Mouse (Mus musculus) heart, embryonic 13.5 days (tissue): ENCODE data around the gene AW209491. TPM values are rescaled to one million over a fixed set of nuclear protein-coding genes. Genes with fewer than 3 reads are reported as not detected.

Experiments used
- ATAC-seq: fragments of 200-750 bp; cut with Nextera tagmentation; 2 replicates; pipeline ENCODE4 v1.8.0; 2017; ENCODE audit warnings: moderate TSS enrichment; ENCODE audit not compliant: insufficient number of reproducible peaks, low FRiP score, low TSS enrichment; ENCODE audit errors: extremely low read depth
- H3K27ac ChIP-seq: fragments of 300-500 bp; sonication (generic); replicated peaks from 2 replicates; pipeline ENCODE4 v1.5.1; 2015; ENCODE audit warnings: moderate library complexity, mild to moderate bottlenecking, inconsistent platforms
- H3K27me3 ChIP-seq: fragments of 300-500 bp; sonication (generic); replicated peaks from 2 replicates; pipeline ENCODE4 v1.6.1; 2015; ENCODE audit warnings: mild to moderate bottlenecking, inconsistent platforms
- H3K36me3 ChIP-seq: fragments of 300-500 bp; sonication (generic); 2 replicates; pipeline ENCODE4 v1.6.1; 2015; ENCODE audit warnings: mild to moderate bottlenecking, inconsistent platforms
- H3K4me1 ChIP-seq: fragments of 300-500 bp; sonication (generic); 2 replicates; pipeline ENCODE4 v1.6.1; 2015; ENCODE audit warnings: inconsistent platforms
- H3K4me2 ChIP-seq: fragments of 300-500 bp; sonication (generic); 2 replicates; pipeline ENCODE4 v1.6.1; 2015; ENCODE audit warnings: inconsistent platforms, mild to moderate bottlenecking, moderate library complexity
- H3K4me3 ChIP-seq: fragments of 300-500 bp; sonication (generic); 2 replicates; pipeline ENCODE4 v1.5.1; 2015; ENCODE audit warnings: moderate library complexity, mild to moderate bottlenecking, inconsistent platforms
- H3K9ac ChIP-seq: fragments of 300-500 bp; sonication (generic); 2 replicates; pipeline ENCODE4 v1.6.1; 2015; ENCODE audit warnings: inconsistent platforms, mild to moderate bottlenecking, moderate library complexity
- H3K9me3 ChIP-seq: fragments of 300-500 bp; sonication (generic); 2 replicates; pipeline ENCODE4 v1.6.1; 2016; ENCODE audit warnings: inconsistent platforms
- WGBS: fragments of 180-500 bp; shearing (Covaris S2); methylation state at CpG from one replicate; pipeline ENCODE4 v1.1.7; 2015; ENCODE audit warnings: mixed read lengths; 5-methylcytosine and 5-hydroxymethylcytosine counted together
- polyA plus RNA-seq: library from polyadenylated mRNA; unstranded; fragments of >200 nt; fragmentation: Nextera tagmentation; extraction: Ambion mirVana; gene quantifications from 2 replicates; pipeline ENCODE4 v1.2.1, GENCODE M21; 2015

The AW209491 gene
- polyA plus RNA-seq, result 16.4 and 18.6 TPM in 2 replicates

GRCm38 (mm10) chr13:14629726-14630641, at the start of gene AW209491:
TSS of gene AW209491 (plus strand) at chr13:14630154.
- peaks cover 34% of the 10 kb centered on the region for H3K36me3 ChIP-seq
- peak within 1 kb of the TSS; percentile 73 for H3K4me3 ChIP-seq
- peaks cover 12% of the 10 kb centered on the region for H3K4me1 ChIP-seq
- no peaks in the 10 kb centered on the region for H3K27me3 ChIP-seq
- H3K9me3 ChIP-seq, result no peaks in the 10 kb centered on the region
- H3K9ac ChIP-seq, result peak within 1 kb of the TSS; percentile 89
- H3K4me2 ChIP-seq, result peak within 1 kb of the TSS; percentile 81
- 1% methylated on average over 29 of the region's 29 CpGs for WGBS
- H3K27ac ChIP-seq, result peak within 1 kb of the TSS; percentile 78
- peak; percentile 88 for ATAC-seq

GRCm38 (mm10) chr13:14580392-14580791, 49.6 kb upstream of the AW209491 start:
- H3K9me3 ChIP-seq, result peaks cover 3% of the 10 kb centered on the region; the same call in 1 of the 2 replicates
- ATAC-seq, result no peak
- no peak overlapping the region for H3K4me2 ChIP-seq
- 59% methylated on average over 3 of the region's 3 CpGs for WGBS
- no peaks in the 10 kb centered on the region for H3K27me3 ChIP-seq
- no peak overlapping the region for H3K9ac ChIP-seq
- H3K4me1 ChIP-seq, result no peaks in the 10 kb centered on the region
- no peak overlapping the region for H3K4me3 ChIP-seq
- no peaks in the 10 kb centered on the region for H3K36me3 ChIP-seq
- H3K27ac ChIP-seq, result no peak overlapping the region

- no peak overlapping the region for H3K4me3 ChIP-seq
- H3K36me3 ChIP-seq, result no peaks in the 10 kb centered on the region
- H3K4me1 ChIP-seq, result no peaks in the 10 kb centered on the region
- H3K9ac ChIP-seq, result no peak overlapping the region
- no peak for ATAC-seq
- H3K4me2 ChIP-seq, result no peak overlapping the region
- H3K9me3 ChIP-seq, result no peaks in the 10 kb centered on the region
- H3K27ac ChIP-seq, result no peak overlapping the region
- H3K27me3 ChIP-seq, result no peaks in the 10 kb centered on the region
- WGBS, result 90% methylated on average over 2 of the region's 2 CpGs
These were observed 27.2 kb upstream of the AW209491 start for GRCm38 (mm10) chr13:14602744-14603143.

GRCm38 (mm10) chr13:14607616-14608015, 22.3 kb upstream of the AW209491 start:
- Histone ChIP-seq H3K9me3 (no peaks in the 10 kb centered on the region), H3K27ac (no peak overlapping the region), H3K4me1 (peaks cover 9% of the 10 kb centered on the region), H3K27me3 (no peaks in the 10 kb centered on the region), H3K36me3 (peaks cover 21% of the 10 kb centered on the region), H3K9ac (no peak overlapping the region), H3K4me2 (no peak overlapping the region), H3K4me3 (no peak overlapping the region)
- no peak for ATAC-seq

DNA sequence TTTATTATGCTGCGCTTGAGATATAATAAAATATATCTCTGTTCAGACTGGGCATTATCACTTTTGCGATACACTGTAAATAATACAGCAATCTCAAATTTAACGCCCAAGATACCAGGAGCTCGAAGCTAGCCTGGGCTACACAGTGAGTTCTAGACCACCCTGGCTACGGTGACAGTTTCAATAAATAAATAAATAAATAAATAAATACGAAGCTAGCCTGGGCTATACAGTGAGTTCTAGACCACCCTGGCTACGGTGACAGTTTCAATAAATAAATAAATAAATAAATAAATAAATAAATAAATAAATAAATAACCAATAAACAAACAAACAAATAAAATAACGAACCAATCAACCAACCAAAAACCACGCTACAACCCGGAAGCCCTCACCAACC, 17.5 kb upstream of the AW209491 start:
- Histone ChIP-seq H3K4me1 (peaks cover 19% of the 10 kb centered on the region), H3K9ac (peak overlapping the region; percentile 92), H3K36me3 (peaks cover 35% of the 10 kb centered on the region), H3K4me2 (peak overlapping the region; percentile 81), H3K27me3 (no peaks in the 10 kb centered on the region), H3K4me3 (peak overlapping the region; percentile 85), H3K9me3 (no peaks in the 10 kb centered on the region), H3K27ac (peak overlapping the region; percentile 53; the same call in 1 of the 2 replicates)
- ATAC-seq, result no peak
- 5% methylated on average over 10 of the region's 10 CpGs for WGBS

GRCm38 (mm10) chr13:14612926-14613529, 16.9 kb upstream of the AW209491 start, which contains the start of the genes Mrpl32 and Psma2:
TSS of gene Mrpl32 (minus strand) at chr13:14613165.
TSS of gene Psma2 (plus strand) at chr13:14613240.
- WGBS, result under 1% methylated on average over 42 of the region's 42 CpGs
- peak within 1 kb of the TSS; percentile 70 for H3K27ac ChIP-seq
- H3K4me3 ChIP-seq, result peak within 1 kb of the TSS; percentile 85
- H3K9me3 ChIP-seq, result no peaks in the 10 kb centered on the region
- ATAC-seq, result peak; percentile 97
- H3K27me3 ChIP-seq, result no peaks in the 10 kb centered on the region
- H3K4me2 ChIP-seq, result peak within 1 kb of the TSS; percentile 81
- H3K36me3 ChIP-seq, result peaks cover 41% of the 10 kb centered on the region
- peak within 1 kb of the TSS; percentile 97 for H3K9ac ChIP-seq
- H3K4me1 ChIP-seq, result peaks cover 19% of the 10 kb centered on the region

- ATAC-seq, result no peak
- H3K9ac ChIP-seq, result peak overlapping the region; percentile 97
- H3K4me3 ChIP-seq, result peak overlapping the region; percentile 85
- H3K27ac ChIP-seq, result peak overlapping the region; percentile 70
- peak overlapping the region; percentile 79 for H3K4me2 ChIP-seq
- peaks cover 19% of the 10 kb centered on the region for H3K4me1 ChIP-seq
- H3K36me3 ChIP-seq, result peaks cover 43% of the 10 kb centered on the region
- no peaks in the 10 kb centered on the region for H3K9me3 ChIP-seq
- no peaks in the 10 kb centered on the region for H3K27me3 ChIP-seq
- WGBS, result 1% methylated on average over 9 of the region's 9 CpGs
These were observed 16.4 kb upstream of the AW209491 start for GRCm38 (mm10) chr13:14613553-14613952.

DNA sequence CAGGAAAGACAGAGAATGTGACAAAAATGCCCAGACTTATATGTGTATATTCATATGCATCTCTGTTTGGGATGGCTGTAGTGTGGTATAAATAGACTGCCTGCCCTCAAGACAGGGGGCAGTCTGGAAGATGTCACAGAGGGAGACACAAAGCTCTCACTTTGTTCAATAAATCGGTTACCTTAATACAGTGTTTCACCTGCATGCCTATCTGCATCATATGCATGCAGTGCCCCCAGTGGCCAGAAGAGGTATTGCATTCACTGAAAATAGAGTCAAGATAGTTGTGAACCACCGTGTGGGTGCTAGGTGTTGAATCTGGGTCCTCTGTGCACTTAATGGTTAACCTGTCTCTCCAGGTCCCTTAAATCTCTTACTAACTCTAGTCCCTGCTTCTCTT, 11.2 kb upstream of the AW209491 start:
- peaks cover 10% of the 10 kb centered on the region for H3K4me1 ChIP-seq
- no peaks in the 10 kb centered on the region for H3K27me3 ChIP-seq
- 38% methylated on average over 2 of the region's 2 CpGs for WGBS
- H3K4me2 ChIP-seq, result no peak overlapping the region
- ATAC-seq, result no peak
- no peaks in the 10 kb centered on the region for H3K9me3 ChIP-seq
- no peak overlapping the region for H3K4me3 ChIP-seq
- H3K36me3 ChIP-seq, result peaks cover 65% of the 10 kb centered on the region
- no peak overlapping the region for H3K27ac ChIP-seq
- no peak overlapping the region for H3K9ac ChIP-seq

- H3K9ac ChIP-seq, result no peak overlapping the region
- H3K4me2 ChIP-seq, result no peak overlapping the region
- 65% methylated on average over 1 of the region's 1 CpGs for whole genome bisulfite sequencing
- no peak overlapping the region for H3K27ac ChIP-seq
- no peaks in the 10 kb centered on the region for H3K9me3 ChIP-seq
- H3K4me1 ChIP-seq, result no peaks in the 10 kb centered on the region
- no peak for ATAC-seq
- no peak overlapping the region for H3K4me3 ChIP-seq
- H3K36me3 ChIP-seq, result peaks cover 41% of the 10 kb centered on the region
- H3K27me3 ChIP-seq, result no peaks in the 10 kb centered on the region
These were observed 10.0 kb downstream of the AW209491 start for GRCm38 (mm10) chr13:14639998-14640397.

- H3K27ac ChIP-seq, result no peak overlapping the region
- WGBS, result 33% methylated on average over 1 of the region's 1 CpGs
- no peak for ATAC-seq
- H3K9ac ChIP-seq, result no peak overlapping the region
- H3K4me2 ChIP-seq, result no peak overlapping the region
- H3K4me3 ChIP-seq, result no peak overlapping the region
- H3K36me3 ChIP-seq, result no peaks in the 10 kb centered on the region
- H3K9me3 ChIP-seq, result 0 out of 2 replicates have a peak, but pooled peaks cover 6% of the 10 kb centered on the region
- H3K27me3 ChIP-seq, result no peaks in the 10 kb centered on the region
- H3K4me1 ChIP-seq, result no peaks in the 10 kb centered on the region
These were observed 19.3 kb downstream of the AW209491 start for GRCm38 (mm10) chr13:14649301-14649700.

- Histone ChIP-seq H3K27me3 (no peaks in the 10 kb centered on the region), H3K36me3 (no peaks in the 10 kb centered on the region), H3K4me3 (no peak overlapping the region), H3K9ac (no peak overlapping the region), H3K27ac (no peak overlapping the region), H3K4me1 (no peaks in the 10 kb centered on the region), H3K9me3 (no peaks in the 10 kb centered on the region), H3K4me2 (no peak overlapping the region)
- WGBS, result 72% methylated on average over 4 of the region's 4 CpGs
- no peak for ATAC-seq
These were observed 37.2 kb downstream of the AW209491 start for GRCm38 (mm10) chr13:14667107-14667506.
